Mouse (Mus musculus) C2C12 (cell line): ENCODE measurements around the gene Trim46.

Source experiments
- CTCF ChIP-seq: IDR thresholded peaks from one replicate; pipeline ENCODE4 v1.5.1; 2011; ENCODE audit not compliant: control insufficient read depth, insufficient read depth, insufficient read length
- MAX ChIP-seq: IDR thresholded peaks from one replicate; pipeline ENCODE4 v1.6.1; 2011; ENCODE audit warnings: mild to moderate bottlenecking, control low read depth
- MYOD1 ChIP-seq: IDR thresholded peaks from one replicate; pipeline ENCODE4 v1.6.1; 2011; ENCODE audit warnings: low read depth; ENCODE audit not compliant: control insufficient read depth, insufficient read length
- MYOG ChIP-seq: IDR thresholded peaks from one replicate; pipeline ENCODE4 v1.6.1; 2011; ENCODE audit not compliant: control insufficient read depth, insufficient read length; ENCODE audit errors: extremely low read depth
- USF1 ChIP-seq: IDR thresholded peaks from one replicate; pipeline ENCODE4 v1.6.1; 2011; ENCODE audit warnings: low read depth, mild to moderate bottlenecking, control low read depth, moderate library complexity

DNA sequence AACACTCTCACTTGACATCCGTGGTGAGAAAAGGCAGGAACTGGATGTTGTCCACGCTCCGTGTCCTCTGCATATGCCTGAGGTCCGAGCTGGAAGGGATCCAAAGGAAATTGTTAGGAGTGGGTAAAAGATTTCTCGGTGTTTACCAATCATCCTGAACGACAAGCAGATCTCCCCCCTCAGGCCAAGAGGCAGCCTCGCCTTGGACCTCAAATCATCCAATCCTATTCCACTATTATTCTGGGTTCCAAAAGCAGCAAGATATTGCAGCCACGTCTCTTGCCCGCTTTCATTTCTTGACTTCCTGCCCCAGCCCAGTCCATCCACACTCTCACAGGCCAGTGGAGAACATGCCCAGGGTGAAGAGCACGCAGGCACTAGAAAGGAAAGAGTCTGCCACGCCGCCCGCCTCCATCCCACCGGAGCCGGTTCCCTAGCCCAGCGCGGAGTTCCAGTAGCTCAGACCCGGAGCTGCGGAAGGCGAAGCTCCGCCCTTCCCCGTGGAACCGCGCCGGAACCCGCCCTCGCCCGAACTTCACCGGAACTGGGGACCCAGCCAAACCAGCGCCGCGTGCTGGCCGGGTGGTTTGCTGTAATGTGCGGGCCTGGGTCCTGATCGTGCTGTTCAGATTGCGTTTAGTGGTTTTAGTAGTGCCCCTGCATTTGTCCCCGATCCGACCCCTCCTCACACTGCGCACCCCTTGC is 24.1 kb upstream of the Trim46 start, which contains the start of gene Slc50a1:
- peak; percentile 52 for TF ChIP-seq CTCF
- peak; percentile 82 for TF ChIP-seq MAX
- no peak for TF ChIP-seq USF1
- TF ChIP-seq MYOG = no peak
- TF ChIP-seq MYOD1 = no peak
